Mouse (Mus musculus) embryonic fibroblast, embryonic 13.5 days (primary cell): ENCODE results near the gene Prickle4.

ENCODE experiments used
- CTCF ChIP-seq: IDR thresholded peaks from 2 replicates; pipeline ENCODE4 v1.5.1; 2011; ENCODE audit warnings: mild to moderate bottlenecking, control low read depth, low read length, moderate library complexity, borderline replicate concordance; ENCODE audit not compliant: insufficient read depth
- POLR2A ChIP-seq: IDR thresholded peaks from 2 replicates; pipeline ENCODE4 v1.6.1; 2011; ENCODE audit warnings: low read depth, mild to moderate bottlenecking, control low read depth, low read length, moderate library complexity

- TF ChIP-seq POLR2A (no peak), CTCF (no peak)
These were observed 10.2 kb upstream of the Prickle4 start for GRCm38 (mm10) chr17:47704692-47705091.
